Mouse (Mus musculus) MEL (cell line): Measurements from ENCODE around the gene 6430548M08Rik.

Experiments
- CTCF ChIP-seq, 3 experiments: IDR thresholded peaks in 2 of 3; conservative IDR thresholded peaks in 1 of 3; 2 replicates each; pipeline ENCODE4 v1.5.1; 2011 to 2012; ENCODE audit warnings: low read length in 3 of 3, low read depth in 2 of 3, mild to moderate bottlenecking in 2 of 3, improper control_type of control experiment in 1 of 3, inconsistent platforms in 1 of 3, mixed read lengths in 1 of 3, moderate library complexity in 1 of 3; ENCODE audit not compliant: control insufficient read depth in 1 of 3, insufficient read depth in 1 of 3, poor library complexity in 1 of 3, severe bottlenecking in 1 of 3
- EP300 ChIP-seq, 2 experiments: IDR thresholded peaks; 2 replicates each; pipeline ENCODE4 v1.6.1; 2011; ENCODE audit warnings: improper control_type of control experiment in 2 of 2, low read length in 2 of 2, low read depth in 1 of 2, mild to moderate bottlenecking in 1 of 2
- ETS1 ChIP-seq: IDR thresholded peaks from 2 replicates; pipeline ENCODE4 v1.6.1; 2012; ENCODE audit warnings: low read depth, mild to moderate bottlenecking, inconsistent platforms, low read length, improper control_type of control experiment, moderate library complexity
- GATA1 ChIP-seq: IDR thresholded peaks from 2 replicates; pipeline ENCODE4 v1.6.1; 2011; ENCODE audit warnings: low read depth, low read length, improper control_type of control experiment
- MAZ ChIP-seq: IDR thresholded peaks from 2 replicates; pipeline ENCODE4 v1.6.1; 2012; ENCODE audit warnings: low read depth, mild to moderate bottlenecking, inconsistent platforms, low read length, improper control_type of control experiment
- NELFE ChIP-seq: IDR thresholded peaks from 2 replicates; pipeline ENCODE4 v1.6.1; 2011; ENCODE audit warnings: low read depth, low read length, improper control_type of control experiment
- NRF1 ChIP-seq: IDR thresholded peaks from 2 replicates; pipeline ENCODE4 v1.6.1; 2014; ENCODE audit warnings: low read depth, mild to moderate bottlenecking, inconsistent platforms, low read length, improper control_type of control experiment, moderate library complexity; ENCODE audit not compliant: poor library complexity, insufficient read depth, severe bottlenecking
- POLR2A ChIP-seq, 2 experiments: IDR thresholded peaks; 2 replicates each; pipeline ENCODE4 v1.6.1; 2011 to 2012; ENCODE audit warnings: low read length in 2 of 2, mild to moderate bottlenecking in 2 of 2, control low read depth in 1 of 2, improper control_type of control experiment in 1 of 2, low read depth in 1 of 2, moderate library complexity in 1 of 2; ENCODE audit not compliant: control insufficient read depth in 1 of 2, insufficient read depth in 1 of 2, poor library complexity in 1 of 2
- SIN3A ChIP-seq: IDR thresholded peaks from 2 replicates; pipeline ENCODE4 v1.6.1; 2012; ENCODE audit warnings: low read length, improper control_type of control experiment, inconsistent platforms
- TAL1 ChIP-seq: IDR thresholded peaks from 2 replicates; pipeline ENCODE4 v1.6.1; 2012; ENCODE audit warnings: mild to moderate bottlenecking, inconsistent platforms, low read length, moderate library complexity, mixed read lengths
- ZKSCAN1 ChIP-seq: IDR thresholded peaks from 2 replicates; pipeline ENCODE4 v1.6.1; 2012; ENCODE audit warnings: low read depth, mild to moderate bottlenecking, inconsistent platforms, low read length, improper control_type of control experiment, moderate library complexity

DNA sequence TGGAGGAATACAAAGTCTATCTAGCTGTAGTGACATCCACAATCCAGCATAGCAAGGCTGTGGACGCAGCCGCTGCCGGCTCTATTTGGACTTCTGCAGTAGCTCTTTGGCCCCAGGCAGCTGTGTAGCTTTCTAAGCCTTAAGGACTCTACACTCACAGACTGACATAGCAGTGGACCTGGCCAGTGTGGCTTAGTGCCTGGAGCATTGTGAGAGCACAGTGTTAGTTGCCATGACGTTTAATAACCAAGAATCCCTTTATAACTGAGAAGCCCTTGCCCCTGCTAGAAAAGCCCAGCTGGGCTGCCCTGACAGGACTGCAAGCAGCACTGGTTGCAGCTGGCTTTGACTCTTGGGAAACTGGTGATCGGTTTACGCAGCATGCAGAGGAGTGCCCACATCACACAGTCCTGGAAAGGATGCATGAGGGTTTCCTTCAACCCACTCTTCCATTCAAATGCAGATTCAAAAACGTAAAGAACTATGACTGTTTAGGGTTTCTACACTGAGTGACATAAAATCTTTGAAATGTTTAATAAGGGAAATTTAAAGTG, 11.0 kb downstream of the 6430548M08Rik start:
- TF ChIP-seq EP300 (IDR thresholded peaks at IDR 0.05; ENCODE audit: low read depth in 1 of 2, low read length in 2 of 2) (no peak), TAL1 (no peak), CTCF (IDR thresholded peaks at IDR 0.05 in 2 of 3, conservative IDR thresholded peaks at IDR 0.05 in 1 of 3; ENCODE audit: control insufficient read depth in 1 of 3, insufficient read depth in 1 of 3, low read depth in 2 of 3, low read length in 3 of 3, poor library complexity in 1 of 3, severe bottlenecking in 1 of 3) (no peak), NRF1 (no peak), SIN3A (no peak), ZKSCAN1 (no peak), NELFE (no peak), MAZ (no peak), POLR2A (IDR thresholded peaks at IDR 0.05; ENCODE audit: control insufficient read depth in 1 of 2, insufficient read depth in 1 of 2, low read depth in 1 of 2, low read length in 2 of 2, poor library complexity in 1 of 2) (no peak), GATA1 (no peak), ETS1 (no peak)
